Mouse (Mus musculus) neutrophil, adult 5-6 weeks (primary cell): Measurements from ENCODE around the gene Ccdc77. TPM values are rescaled to one million over a fixed set of nuclear protein-coding genes. Genes with fewer than 3 reads are reported as not detected.

Experiments
- total RNA-seq: library from RNA; stranded (forward); fragments of 200-1000 nt; gene quantifications from 2 replicates; pipeline ENCODE4 v1.2.3, GENCODE M21; 2017

Ccdc77 gene
- total RNA-seq, 1 experiment from 2014 or later, result 24.7 TPM

Other genes starting within 250 kb of the Ccdc77 start
- gene D330020A13Rik, start 70.0 kb downstream of the Ccdc77 start, total RNA-seq, result not detected in 2 replicates
- gene B4galnt3, start 69.8 kb downstream of the Ccdc77 start, total RNA-seq, result not detected in 2 replicates
- 188 and 248 TPM in 2 replicates for gene Kdm5a, start 250 bp downstream of the Ccdc77 start, total RNA-seq
- gene Il17ra, start 98.9 kb upstream of the Ccdc77 start, total RNA-seq, result 168 and 176 TPM in 2 replicates
- gene Tmem121b, start 129.4 kb upstream of the Ccdc77 start, total RNA-seq, result not detected in 2 replicates
- gene Hdhd5, start 166.9 kb upstream of the Ccdc77 start, total RNA-seq, result 21.1 and 25.8 TPM in 2 replicates